Mouse (Mus musculus) layer of hippocampus, postnatal 36 days (tissue): Measurements from ENCODE around the gene Ankrd34a. TPM values are rescaled to one million over a fixed set of nuclear protein-coding genes. Genes with fewer than 3 reads are reported as not detected.

Source experiments
- DNase-seq, 2 experiments: peaks; one replicate each; pipeline ENCODE4 v3.0.0; 2022
- total RNA-seq, 2 experiments: library from RNA; stranded (reverse); gene quantifications; 2 replicates each; pipeline ENCODE4 v1.2.3; 2021

The Ankrd34a gene
- total RNA-seq, 2 experiments from 2014 or later = 49.9 to 51.5 TPM

GRCm38 (mm10) chr3:96563911-96564632 lies 32.4 kb upstream of the Ankrd34a start:
- no peak for DNase-seq

GRCm38 (mm10) chr3:96564633-96565032 lies 31.8 kb upstream of the Ankrd34a start:
- DNase-seq = no peak

DNA sequence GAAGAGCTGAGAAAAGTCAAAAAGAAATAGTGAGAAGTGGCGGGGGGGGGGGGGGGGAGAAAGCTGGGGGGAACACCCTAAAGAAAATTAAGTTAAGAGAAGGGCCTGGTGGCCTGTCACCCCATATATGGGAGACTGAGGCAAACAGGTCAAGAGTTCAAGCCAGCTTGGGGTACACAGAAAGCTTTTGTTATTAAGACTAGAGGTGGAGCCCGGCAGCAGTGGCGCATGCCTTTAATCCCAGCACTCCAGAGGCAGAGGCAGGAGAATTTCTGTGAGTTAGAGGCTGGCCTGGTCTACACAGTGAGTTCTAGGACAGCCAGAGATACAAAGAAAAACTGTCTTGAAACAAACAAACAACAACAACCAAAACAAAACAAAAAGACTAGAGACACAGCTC lies 31.3 kb upstream of the Ankrd34a start:
- DNase-seq = no peak

GRCm38 (mm10) chr3:96566661-96567450 lies 29.6 kb upstream of the Ankrd34a start:
- DNase-seq = no peak

GRCm38 (mm10) chr3:96568605-96569004 lies 27.8 kb upstream of the Ankrd34a start:
- DNase-seq = no peak

- no peak for DNase-seq
Measured at GRCm38 (mm10) chr3:96569506-96569905, 26.9 kb upstream of the Ankrd34a start.

DNA sequence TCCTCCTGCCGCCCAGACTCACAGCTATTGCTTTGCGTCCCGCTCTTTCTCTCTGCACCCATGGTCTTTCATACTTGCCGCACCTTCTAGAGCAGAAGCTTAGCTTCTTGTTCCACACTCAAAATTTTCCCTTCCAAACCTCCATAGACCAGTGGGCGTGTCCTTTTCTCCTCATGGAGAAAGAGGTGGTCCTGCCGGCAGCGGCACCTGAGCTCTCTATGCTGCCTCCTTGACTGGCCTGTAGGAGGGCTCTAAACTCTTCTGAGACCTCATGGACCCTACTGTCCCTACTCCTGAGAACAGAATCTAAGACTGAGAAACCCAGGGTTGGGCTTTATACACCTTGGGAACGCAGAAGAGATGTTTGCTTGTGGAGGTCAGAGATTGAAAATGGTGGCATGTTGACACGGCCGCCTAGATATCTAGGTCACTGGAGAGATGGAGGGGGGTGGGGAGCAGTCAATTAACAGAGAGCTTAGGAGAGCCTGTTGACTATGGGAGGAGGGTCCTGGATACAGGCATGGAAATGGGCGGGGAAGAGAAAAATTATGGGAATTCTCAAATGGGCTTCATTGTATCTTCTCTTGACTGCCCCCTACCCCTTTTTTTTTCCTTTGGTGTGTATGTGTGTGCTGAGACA lies 26.4 kb upstream of the Ankrd34a start:
- DNase-seq = no peak

GRCm38 (mm10) chr3:96570643-96571042 lies 25.8 kb upstream of the Ankrd34a start:
- DNase-seq = no peak

- no peak for DNase-seq
Measured at GRCm38 (mm10) chr3:96571336-96571735, 25.1 kb upstream of the Ankrd34a start.

DNA sequence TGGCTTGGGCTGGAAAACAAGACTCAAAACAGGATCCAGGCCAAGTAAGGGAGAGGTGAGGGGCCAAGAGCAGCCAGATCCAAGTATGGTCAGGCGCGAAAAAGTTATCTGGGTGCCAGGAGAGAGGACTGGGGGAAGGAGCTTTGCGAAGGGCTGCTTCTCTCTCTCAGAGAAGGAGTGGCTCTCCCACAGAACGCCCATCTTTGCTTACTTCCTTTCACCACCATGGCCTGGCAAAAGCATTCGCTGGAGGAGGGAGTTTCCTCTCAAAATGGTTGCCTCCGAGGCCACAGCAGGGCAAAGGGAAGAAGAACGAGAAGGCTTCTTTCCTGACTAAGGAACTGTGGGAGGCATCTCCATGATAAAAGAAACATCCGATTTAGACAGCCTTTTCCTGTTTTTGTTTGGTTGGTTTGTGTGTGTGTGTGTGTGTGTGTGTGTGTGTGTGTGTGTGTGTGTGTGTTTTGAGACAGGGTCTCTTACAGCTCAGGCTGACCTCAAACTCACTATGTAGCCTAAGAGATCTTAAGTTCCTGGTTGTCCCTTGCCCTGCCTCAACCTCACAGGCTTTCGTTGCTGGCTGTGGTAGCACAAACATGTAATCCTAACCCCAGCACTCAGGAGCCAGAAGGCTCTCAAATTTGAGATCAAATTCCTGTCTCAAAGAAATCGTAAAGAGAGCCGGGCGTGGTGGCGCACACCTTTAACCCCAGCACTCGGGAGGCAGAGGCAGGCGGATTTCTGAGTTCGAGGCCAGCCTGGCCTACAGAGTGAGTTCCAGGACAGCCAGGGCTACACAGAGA lies 24.3 kb upstream of the Ankrd34a start:
- no peak for DNase-seq

DNA sequence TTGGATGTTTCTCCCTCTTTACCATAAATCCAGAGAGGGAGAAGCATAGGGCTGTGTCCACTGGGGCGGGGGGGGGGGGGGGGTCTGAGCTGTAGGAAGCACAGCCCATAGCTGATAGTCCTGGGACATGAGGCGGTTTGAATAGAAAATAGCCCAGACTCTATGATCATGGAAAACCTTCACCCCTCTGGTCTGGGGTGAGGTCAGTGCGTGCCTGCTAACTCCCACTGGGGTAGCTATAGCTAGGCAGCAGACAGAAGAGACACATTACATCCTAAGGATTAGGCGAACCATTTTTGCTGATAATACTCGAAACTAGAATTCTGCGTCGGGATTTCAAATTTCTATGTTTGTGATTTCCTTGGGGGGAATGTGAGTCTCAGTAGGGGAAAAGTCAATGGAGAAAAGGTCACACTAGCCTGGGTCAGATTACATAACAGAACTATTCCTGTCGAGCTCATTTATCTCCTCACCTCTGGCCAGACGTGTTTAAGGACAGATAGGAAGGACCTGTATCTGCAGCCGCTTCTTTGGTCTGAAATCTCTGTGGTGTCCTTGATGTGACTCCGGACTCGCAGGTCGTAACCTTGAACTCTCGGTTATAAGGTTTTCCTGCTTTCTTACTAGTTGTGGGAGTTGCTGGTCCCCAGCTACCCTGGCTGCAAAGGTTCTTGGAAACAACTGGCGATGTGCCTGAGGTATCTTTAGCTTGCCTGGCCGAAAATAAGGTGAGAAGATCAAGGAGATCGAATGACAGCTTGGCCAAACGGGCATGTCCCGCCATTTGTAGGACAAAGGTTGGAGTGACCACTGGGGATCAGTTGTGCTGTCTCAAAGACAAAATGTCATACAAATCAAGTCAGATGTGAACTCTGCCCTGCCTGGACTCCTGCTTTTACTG lies 22.6 kb upstream of the Ankrd34a start:
- DNase-seq = no peak

DNA sequence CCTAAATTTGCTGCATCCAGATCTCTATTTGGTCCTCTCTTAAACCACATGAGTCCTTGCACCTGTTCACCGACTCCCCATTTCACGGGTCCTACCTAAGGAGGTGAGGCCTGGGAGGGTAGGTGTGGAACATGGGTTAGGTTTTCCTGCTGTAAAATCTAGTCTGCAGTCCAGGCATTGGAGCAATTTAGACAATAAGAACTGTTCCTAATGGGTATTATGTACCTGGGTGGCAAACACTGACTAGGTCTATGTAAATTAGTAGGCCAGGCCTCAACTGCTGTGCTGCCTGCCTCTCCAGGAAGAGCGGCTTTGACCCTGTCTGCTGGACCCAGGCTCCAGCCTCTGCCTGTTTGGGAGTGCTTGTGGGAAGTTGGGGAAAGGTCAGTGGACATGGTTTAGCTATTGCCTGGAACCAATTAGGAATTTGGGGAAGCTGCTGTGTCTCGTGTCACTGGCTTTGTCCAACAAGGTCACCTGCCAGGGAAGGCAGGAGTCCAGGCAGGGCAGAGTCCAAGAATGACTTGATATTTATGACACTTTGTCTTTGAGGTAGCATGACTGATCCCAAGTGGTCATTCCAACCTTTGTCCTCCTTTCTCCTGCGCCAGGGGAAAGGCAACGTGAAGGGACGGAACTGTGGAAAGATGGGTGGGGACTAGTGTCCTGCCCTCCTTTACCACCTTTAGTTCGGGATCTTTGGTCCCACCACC lies 21.0 kb upstream of the Ankrd34a start:
- DNase-seq = no peak

GRCm38 (mm10) chr3:96576005-96576658 lies 20.3 kb upstream of the Ankrd34a start:
- DNase-seq = no peak

GRCm38 (mm10) chr3:96576690-96577541 lies 19.5 kb upstream of the Ankrd34a start, which contains the start of gene Gm16253:
TSS of gene Gm16253 (plus strand) at chr3:96576984.
- DNase-seq = peak; percentile 60 to 68

DNA sequence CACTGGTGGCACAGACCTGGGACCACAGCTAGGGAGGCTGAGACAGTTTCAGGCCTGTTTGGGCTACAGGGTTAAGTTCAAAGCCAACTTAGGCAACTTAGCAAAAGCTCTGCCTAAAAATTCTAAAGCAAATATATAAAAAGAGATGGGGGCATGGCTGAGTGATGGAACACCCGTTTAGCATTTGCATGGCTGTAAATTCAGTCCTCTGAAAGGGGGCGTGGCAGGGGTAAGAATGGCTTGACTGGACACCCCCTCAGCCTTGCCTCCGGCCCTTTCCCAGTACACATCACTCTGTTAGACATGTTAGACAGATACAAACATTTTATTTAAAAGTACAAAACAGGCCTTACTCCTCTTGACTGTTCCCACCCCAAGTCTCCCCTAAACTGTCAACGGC lies 18.9 kb upstream of the Ankrd34a start:
- DNase-seq = no peak

DNA sequence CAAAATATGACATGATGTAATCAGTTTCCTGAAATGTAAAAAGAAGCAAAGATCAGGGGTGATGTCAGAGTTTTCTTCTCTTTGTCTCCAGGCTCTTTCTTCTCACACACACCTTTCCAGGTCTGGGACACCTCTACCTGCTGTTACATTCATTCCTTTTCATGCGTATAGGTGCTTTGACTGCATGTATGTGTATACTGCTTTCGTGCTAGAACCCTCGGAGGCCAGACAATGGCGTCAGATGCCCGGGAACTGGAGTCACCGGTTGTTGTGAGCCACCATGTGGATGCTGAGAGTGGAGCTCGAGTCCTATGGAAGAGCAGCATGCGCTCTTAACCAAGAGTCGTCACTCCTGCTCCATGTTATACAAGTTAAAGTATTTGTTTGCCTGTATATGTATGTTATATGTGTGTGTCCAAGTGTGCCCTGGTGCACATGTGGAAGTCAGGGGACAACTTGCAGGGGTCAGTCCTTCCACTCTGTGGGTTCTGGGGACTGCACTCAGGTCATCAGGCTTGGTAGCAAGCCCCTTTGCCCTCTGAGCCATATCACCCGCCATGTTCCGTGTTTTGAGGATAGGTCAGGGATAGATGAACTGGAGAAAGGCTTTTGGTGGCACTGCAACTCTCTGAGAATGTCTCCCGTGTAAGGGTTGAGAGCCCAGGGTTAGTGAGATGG lies 17.7 kb upstream of the Ankrd34a start:
- DNase-seq = no peak

DNA sequence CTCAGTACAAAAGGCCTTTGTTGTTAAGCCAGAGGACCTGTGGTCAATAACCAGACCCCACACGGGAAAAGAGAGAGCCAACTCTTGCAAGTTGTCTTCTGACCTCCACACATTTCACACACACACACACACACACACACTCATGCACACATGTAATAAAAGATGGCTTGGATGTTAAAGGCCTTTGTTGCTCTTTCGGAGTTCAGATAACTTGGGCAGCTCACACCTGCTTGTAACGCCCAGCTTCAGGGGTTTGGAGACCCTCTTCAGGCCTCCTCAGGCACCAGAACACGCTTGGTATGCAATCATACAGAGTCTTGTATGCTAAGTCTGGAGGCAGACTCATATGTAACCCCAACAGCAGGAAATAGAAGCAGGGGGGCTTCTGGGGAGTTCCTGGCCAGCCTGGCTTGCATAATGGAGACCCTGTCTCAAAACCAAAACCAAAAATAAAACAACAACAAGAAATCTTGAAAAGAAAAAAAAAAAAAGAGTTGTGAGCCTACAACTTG lies 17.1 kb upstream of the Ankrd34a start:
- DNase-seq = no peak

DNA sequence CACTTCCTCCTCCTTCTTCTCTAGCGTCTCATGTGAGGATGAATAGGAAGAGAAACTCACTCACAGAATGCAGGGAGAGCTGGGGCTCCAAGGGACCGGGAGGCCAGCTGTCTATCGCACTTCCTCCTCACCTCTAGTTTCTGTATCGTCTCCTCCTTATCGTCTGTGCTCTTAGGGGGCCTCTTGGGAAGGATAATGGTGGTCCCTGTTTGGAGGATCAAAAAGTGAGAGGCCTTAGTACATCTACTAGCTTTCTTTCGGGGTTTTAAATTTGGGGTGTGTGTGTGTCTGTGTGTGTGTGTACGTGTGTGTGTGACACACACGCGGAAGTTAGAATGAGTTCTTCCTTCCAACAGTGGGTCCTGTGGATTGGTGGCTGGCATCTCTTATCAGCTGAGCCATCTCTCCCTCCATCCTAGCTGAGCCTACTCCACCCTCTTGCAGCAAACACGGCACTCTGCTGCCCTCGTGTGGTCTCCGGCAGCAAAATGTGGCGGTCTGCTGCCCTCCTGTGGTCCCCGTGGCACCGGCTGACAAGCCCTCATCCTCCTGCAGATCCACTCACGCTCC lies 16.5 kb upstream of the Ankrd34a start:
- DNase-seq = peak; percentile 91
